Mouse (Mus musculus) embryonic fibroblast, embryonic 13.5 days (primary cell): Measurements from ENCODE around the gene Lrrc3c.

Experiments
- CTCF ChIP-seq: IDR thresholded peaks from 2 replicates; pipeline ENCODE4 v1.5.1; 2011; ENCODE audit warnings: mild to moderate bottlenecking, control low read depth, low read length, moderate library complexity, borderline replicate concordance; ENCODE audit not compliant: insufficient read depth
- POLR2A ChIP-seq: IDR thresholded peaks from 2 replicates; pipeline ENCODE4 v1.6.1; 2011; ENCODE audit warnings: low read depth, mild to moderate bottlenecking, control low read depth, low read length, moderate library complexity

- no peak for TF ChIP-seq CTCF
- no peak for TF ChIP-seq POLR2A
Measured at GRCm38 (mm10) chr11:98625611-98626410, 27.7 kb downstream of the Lrrc3c start, which contains the start of the genes Gm12355 and Gsdma3.
